Mouse (Mus musculus) MEL (cell line): ENCODE measurements around the gene Gm49661. TPM values are rescaled to one million over a fixed set of nuclear protein-coding genes. Genes with fewer than 3 reads are reported as not detected.

ENCODE experiments used
- DNase-seq: peaks from one replicate; pipeline ENCODE4 v3.0.0; 2011; ENCODE audit warnings: low read depth, low spot score
- H3K27ac ChIP-seq: 2 replicates; pipeline ENCODE4 v1.5.1; 2012; ENCODE audit warnings: low read depth, mild to moderate bottlenecking, control low read depth, low read length, moderate library complexity; ENCODE audit not compliant: control insufficient read depth
- H3K27me3 ChIP-seq, 2 experiments: fragments of 150-350 bp in 1 of 2; sonication (generic) in 1 of 2; 2 replicates each; pipeline ENCODE4 v1.6.1; 2012; ENCODE audit warnings: low read length in 2 of 2, mild to moderate bottlenecking in 2 of 2, improper control_type of control experiment in 1 of 2, moderate library complexity in 1 of 2; ENCODE audit not compliant: insufficient read depth in 2 of 2, control insufficient read depth in 1 of 2
- H3K36me3 ChIP-seq, 2 experiments: 2 replicates each; pipeline ENCODE4 v1.6.1; 2012 to 2014; ENCODE audit warnings: low read length in 2 of 2, improper control_type of control experiment in 1 of 2, inconsistent platforms in 1 of 2, mild to moderate bottlenecking in 1 of 2; ENCODE audit not compliant: insufficient read depth in 2 of 2, control insufficient read depth in 1 of 2
- H3K4me1 ChIP-seq, 2 experiments: fragments of 150-350 bp in 1 of 2; sonication (generic) in 1 of 2; 2 replicates each; pipeline ENCODE4 v1.6.1; 2012; ENCODE audit warnings: low read length in 2 of 2, improper control_type of control experiment in 1 of 2, mild to moderate bottlenecking in 1 of 2; ENCODE audit not compliant: insufficient read depth in 2 of 2, control insufficient read depth in 1 of 2
- H3K4me3 ChIP-seq, 2 experiments: fragments of 150-350 bp in 1 of 2; sonication (generic) in 1 of 2; 2 replicates each; pipeline ENCODE4 v1.5.1; 2012; ENCODE audit warnings: low read depth in 2 of 2, low read length in 2 of 2, mild to moderate bottlenecking in 2 of 2, moderate library complexity in 2 of 2, control low read depth in 1 of 2, improper control_type of control experiment in 1 of 2; ENCODE audit not compliant: control insufficient read depth in 1 of 2, insufficient read depth in 1 of 2
- H3K79me2 ChIP-seq: 2 replicates; pipeline ENCODE4 v1.6.1; 2012; ENCODE audit warnings: mild to moderate bottlenecking, low read length, moderate library complexity; ENCODE audit not compliant: control insufficient read depth, poor library complexity, insufficient read depth
- H3K9ac ChIP-seq: 2 replicates; pipeline ENCODE4 v1.6.1; 2012; ENCODE audit warnings: low read depth, mild to moderate bottlenecking, control low read depth, low read length, moderate library complexity; ENCODE audit not compliant: control insufficient read depth, poor library complexity, severe bottlenecking
- H3K9me3 ChIP-seq: fragments of 150-350 bp; sonication (generic); replicated peaks from 2 replicates; pipeline ENCODE4 v1.6.1; 2012; ENCODE audit warnings: mild to moderate bottlenecking, low read length, improper control_type of control experiment, moderate library complexity; ENCODE audit not compliant: insufficient read depth
- BHLHE40 ChIP-seq: IDR thresholded peaks from 2 replicates; pipeline ENCODE4 v1.6.1; 2012; ENCODE audit warnings: low read depth, mild to moderate bottlenecking, inconsistent platforms, low read length, improper control_type of control experiment, borderline replicate concordance
- CHD1 ChIP-seq: IDR thresholded peaks from 2 replicates; pipeline ENCODE4 v1.6.1; 2012; ENCODE audit warnings: low read depth, mild to moderate bottlenecking, inconsistent platforms, low read length, improper control_type of control experiment
- CHD2 ChIP-seq: IDR thresholded peaks from 2 replicates; pipeline ENCODE4 v1.6.1; 2011; ENCODE audit warnings: low read length, improper control_type of control experiment
- CTCF ChIP-seq, 3 experiments: IDR thresholded peaks in 2 of 3; conservative IDR thresholded peaks in 1 of 3; 2 replicates each; pipeline ENCODE4 v1.5.1; 2011 to 2012; ENCODE audit warnings: low read length in 3 of 3, low read depth in 2 of 3, mild to moderate bottlenecking in 2 of 3, improper control_type of control experiment in 1 of 3, inconsistent platforms in 1 of 3, mixed read lengths in 1 of 3, moderate library complexity in 1 of 3; ENCODE audit not compliant: control insufficient read depth in 1 of 3, insufficient read depth in 1 of 3, poor library complexity in 1 of 3, severe bottlenecking in 1 of 3
- ELF1 ChIP-seq: IDR thresholded peaks from 2 replicates; pipeline ENCODE4 v1.6.1; 2014; ENCODE audit warnings: low read depth, mild to moderate bottlenecking, inconsistent platforms, low read length, improper control_type of control experiment, moderate library complexity
- EP300 ChIP-seq, 2 experiments: IDR thresholded peaks; 2 replicates each; pipeline ENCODE4 v1.6.1; 2011; ENCODE audit warnings: improper control_type of control experiment in 2 of 2, low read length in 2 of 2, low read depth in 1 of 2, mild to moderate bottlenecking in 1 of 2
- ETS1 ChIP-seq: IDR thresholded peaks from 2 replicates; pipeline ENCODE4 v1.6.1; 2012; ENCODE audit warnings: low read depth, mild to moderate bottlenecking, inconsistent platforms, low read length, improper control_type of control experiment, moderate library complexity
- GABPA ChIP-seq: IDR thresholded peaks from 2 replicates; pipeline ENCODE4 v1.6.1; 2012; ENCODE audit warnings: low read depth, mild to moderate bottlenecking, inconsistent platforms, low read length, improper control_type of control experiment, moderate library complexity
- GATA1 ChIP-seq: IDR thresholded peaks from 2 replicates; pipeline ENCODE4 v1.6.1; 2011; ENCODE audit warnings: low read depth, low read length, improper control_type of control experiment
- HCFC1 ChIP-seq: IDR thresholded peaks from 2 replicates; pipeline ENCODE4 v1.6.1; 2012; ENCODE audit warnings: low read depth, mild to moderate bottlenecking, inconsistent platforms, low read length, improper control_type of control experiment, moderate library complexity
- JUND ChIP-seq: IDR thresholded peaks from 2 replicates; pipeline ENCODE4 v1.6.1; 2011; ENCODE audit warnings: low read depth, mild to moderate bottlenecking, improper control_type of control experiment, low read length
- KAT2A ChIP-seq: conservative IDR thresholded peaks from 2 replicates; pipeline ENCODE4 v1.6.1; 2012; ENCODE audit warnings: low read depth, low read length, improper control_type of control experiment, inconsistent platforms
- MAFK ChIP-seq: IDR thresholded peaks from 2 replicates; pipeline ENCODE4 v1.6.1; 2011; ENCODE audit warnings: low read depth, mild to moderate bottlenecking, low read length, improper control_type of control experiment, borderline replicate concordance
- MAX ChIP-seq: IDR thresholded peaks from 2 replicates; pipeline ENCODE4 v1.6.1; 2011; ENCODE audit warnings: low read length, improper control_type of control experiment
- MAZ ChIP-seq: IDR thresholded peaks from 2 replicates; pipeline ENCODE4 v1.6.1; 2012; ENCODE audit warnings: low read depth, mild to moderate bottlenecking, inconsistent platforms, low read length, improper control_type of control experiment
- MEF2A ChIP-seq: IDR thresholded peaks from 2 replicates; pipeline ENCODE4 v1.6.1; 2014; ENCODE audit warnings: low read depth, mild to moderate bottlenecking, inconsistent platforms, low read length, improper control_type of control experiment; ENCODE audit not compliant: poor library complexity, insufficient replicate concordance, severe bottlenecking; ENCODE audit errors: extremely low read depth
- MXI1 ChIP-seq: IDR thresholded peaks from 2 replicates; pipeline ENCODE4 v1.6.1; 2011; ENCODE audit warnings: mild to moderate bottlenecking, low read depth, low read length, improper control_type of control experiment
- MYC ChIP-seq: IDR thresholded peaks from 2 replicates; pipeline ENCODE4 v1.6.1; 2011; ENCODE audit warnings: low read depth, mild to moderate bottlenecking, low read length, improper control_type of control experiment, moderate library complexity
- NELFE ChIP-seq: IDR thresholded peaks from 2 replicates; pipeline ENCODE4 v1.6.1; 2011; ENCODE audit warnings: low read depth, low read length, improper control_type of control experiment
- NRF1 ChIP-seq: IDR thresholded peaks from 2 replicates; pipeline ENCODE4 v1.6.1; 2014; ENCODE audit warnings: low read depth, mild to moderate bottlenecking, inconsistent platforms, low read length, improper control_type of control experiment, moderate library complexity; ENCODE audit not compliant: poor library complexity, insufficient read depth, severe bottlenecking
- POLR2A ChIP-seq, 2 experiments: IDR thresholded peaks; 2 replicates each; pipeline ENCODE4 v1.6.1; 2011 to 2012; ENCODE audit warnings: low read length in 2 of 2, mild to moderate bottlenecking in 2 of 2, control low read depth in 1 of 2, improper control_type of control experiment in 1 of 2, low read depth in 1 of 2, moderate library complexity in 1 of 2; ENCODE audit not compliant: control insufficient read depth in 1 of 2, insufficient read depth in 1 of 2, poor library complexity in 1 of 2
- POLR2AphosphoS2 ChIP-seq: IDR thresholded peaks from 2 replicates; pipeline ENCODE4 v1.6.1; 2011; ENCODE audit warnings: low read length, improper control_type of control experiment
- POLR2AphosphoS5 ChIP-seq: IDR thresholded peaks from 2 replicates; pipeline ENCODE4 v1.6.1; 2012; ENCODE audit warnings: low read depth, borderline replicate concordance, mild to moderate bottlenecking, inconsistent platforms, low read length, moderate library complexity, mixed read lengths
- RAD21 ChIP-seq: IDR thresholded peaks from 2 replicates; pipeline ENCODE4 v1.6.1; 2011; ENCODE audit warnings: mild to moderate bottlenecking, low read depth, low read length, improper control_type of control experiment
- SIN3A ChIP-seq: IDR thresholded peaks from 2 replicates; pipeline ENCODE4 v1.6.1; 2012; ENCODE audit warnings: low read length, improper control_type of control experiment, inconsistent platforms
- SMC3 ChIP-seq: IDR thresholded peaks from 2 replicates; pipeline ENCODE4 v1.6.1; 2011; ENCODE audit warnings: low read depth, low read length, improper control_type of control experiment
- TAL1 ChIP-seq: IDR thresholded peaks from 2 replicates; pipeline ENCODE4 v1.6.1; 2012; ENCODE audit warnings: mild to moderate bottlenecking, inconsistent platforms, low read length, moderate library complexity, mixed read lengths
- TBP ChIP-seq: IDR thresholded peaks from 2 replicates; pipeline ENCODE4 v1.8.0; 2011; ENCODE audit warnings: low read depth, low read length, improper control_type of control experiment
- TCF12 ChIP-seq: IDR thresholded peaks from 2 replicates; pipeline ENCODE4 v1.6.1; 2014; ENCODE audit warnings: low read depth, mild to moderate bottlenecking, inconsistent platforms, low read length, improper control_type of control experiment, moderate library complexity
- UBTF ChIP-seq: IDR thresholded peaks from 2 replicates; pipeline ENCODE4 v1.6.1; 2012; ENCODE audit warnings: low read depth, mild to moderate bottlenecking, inconsistent platforms, low read length, improper control_type of control experiment, moderate library complexity, borderline replicate concordance; ENCODE audit not compliant: insufficient read depth
- USF1 ChIP-seq: IDR thresholded peaks from 2 replicates; pipeline ENCODE4 v1.6.1; 2014; ENCODE audit warnings: low read depth, mild to moderate bottlenecking, inconsistent platforms, low read length, improper control_type of control experiment, moderate library complexity
- USF2 ChIP-seq, 2 experiments: IDR thresholded peaks; 2 replicates each; pipeline ENCODE4 v1.6.1; 2011 to 2012; ENCODE audit warnings: improper control_type of control experiment in 2 of 2, low read length in 2 of 2, borderline replicate concordance in 1 of 2, inconsistent platforms in 1 of 2, low read depth in 1 of 2, mild to moderate bottlenecking in 1 of 2; ENCODE audit not compliant: insufficient read depth in 1 of 2
- ZC3H11A ChIP-seq: IDR thresholded peaks from 2 replicates; pipeline ENCODE4 v1.6.1; 2012; ENCODE audit warnings: low read depth, mild to moderate bottlenecking, inconsistent platforms, low read length, improper control_type of control experiment
- ZKSCAN1 ChIP-seq: IDR thresholded peaks from 2 replicates; pipeline ENCODE4 v1.6.1; 2012; ENCODE audit warnings: low read depth, mild to moderate bottlenecking, inconsistent platforms, low read length, improper control_type of control experiment, moderate library complexity
- ZNF384 ChIP-seq: IDR thresholded peaks from 2 replicates; pipeline ENCODE4 v1.6.1; 2012; ENCODE audit warnings: low read depth, mild to moderate bottlenecking, inconsistent platforms, low read length, improper control_type of control experiment
- polyA plus RNA-seq, 2 experiments: library from polyadenylated mRNA; stranded (reverse) in 1 of 2; unstranded in 1 of 2; fragments of >175 nt in 1 of 2; fragments of >200 nt in 1 of 2; gene quantifications; 2 replicates each; pipeline versions ENCODE4 v1.2.1 to v1.2.4; 2012; ENCODE audit warnings: low replicate concordance in 2 of 2, low read depth in 1 of 2; ENCODE audit not compliant: insufficient read length in 2 of 2, insufficient read depth in 1 of 2, missing spikeins in 1 of 2
- total RNA-seq: library from RNA; depleted of rRNA; stranded (reverse); fragments of 300-350 nt; gene quantifications from 2 replicates; pipeline ENCODE4 v1.2.3, GENCODE M21; 2012

The Gm49661 gene
- total and polyA plus RNA-seq, 3 experiments, result 4.7 TPM; not detected in 2

- Histone ChIP-seq H3K9me3 (no peaks in the 10 kb centered on the region), H3K4me3 (peak overlapping the region; percentile 52 to 64), H3K27me3 (no peaks in the 10 kb centered on the region), H3K79me2 (peaks cover 28% of the 10 kb centered on the region), H3K4me1 (peaks cover 11 to 55% of the 10 kb centered on the region in 2 experiments), H3K27ac (peak overlapping the region; percentile 99), H3K9ac (peak overlapping the region; percentile 83), H3K36me3 (peaks cover 0 to 42% of the 10 kb centered on the region in 2 experiments; a peak in 2 of 4 replicates)
- peak; percentile 91 for DNase-seq
- TF ChIP-seq CTCF (IDR thresholded peaks at IDR 0.05 in 2 of 3, conservative IDR thresholded peaks at IDR 0.05 in 1 of 3; ENCODE audit: control insufficient read depth in 1 of 3, insufficient read depth in 1 of 3, low read depth in 2 of 3, low read length in 3 of 3, poor library complexity in 1 of 3, severe bottlenecking in 1 of 3), result no peak
- TF ChIP-seq MAZ, result no peak
- no peak; the same call in 1 of the 2 replicates for TF ChIP-seq CHD1
- no peak for TF ChIP-seq ZKSCAN1
- peak; percentile 2; the same call in 1 of the 2 replicates for TF ChIP-seq ELF1
- TF ChIP-seq SIN3A, result peak; percentile 64
- no peak for TF ChIP-seq MEF2A
- TF ChIP-seq BHLHE40, result no peak
- TF ChIP-seq ETS1, result peak; percentile 78
- TF ChIP-seq USF1, result no peak
- TF ChIP-seq POLR2AphosphoS5, result no peak
- TF ChIP-seq GABPA, result no peak
- peak; percentile 83 for TF ChIP-seq MXI1
- TF ChIP-seq UBTF, result 0 out of 2 replicates have a peak, but pooled peaks have one; percentile 78
- no peak for TF ChIP-seq MAFK
- TF ChIP-seq EP300 (IDR thresholded peaks at IDR 0.05; ENCODE audit: low read depth in 1 of 2, low read length in 2 of 2), result peak; percentile 38 to 45; a peak in 3 of 4 replicates
- TF ChIP-seq NELFE, result peak; percentile 39; the same call in 1 of the 2 replicates
- TF ChIP-seq TBP, result peak; percentile 64
- TF ChIP-seq ZC3H11A, result no peak; the same call in 1 of the 2 replicates
- TF ChIP-seq ZNF384, result no peak
- TF ChIP-seq MYC, result peak; percentile 81; the same call in 1 of the 2 replicates
- TF ChIP-seq USF2 (IDR thresholded peaks at IDR 0.05; ENCODE audit: borderline replicate concordance in 1 of 2, insufficient read depth in 1 of 2, low read depth in 1 of 2, low read length in 2 of 2), result no peak
- TF ChIP-seq TAL1, result no peak
- TF ChIP-seq NRF1, result no peak
- peak; percentile 62 for TF ChIP-seq CHD2
- no peak for TF ChIP-seq GATA1
- TF ChIP-seq POLR2A (IDR thresholded peaks at IDR 0.05; ENCODE audit: control insufficient read depth in 1 of 2, insufficient read depth in 1 of 2, low read depth in 1 of 2, low read length in 2 of 2, poor library complexity in 1 of 2), result peak in 1 of 2 experiments; percentile 54; a peak in 2 of 4 replicates
- TF ChIP-seq POLR2AphosphoS2, result no peak
- TF ChIP-seq RAD21, result no peak
- TF ChIP-seq MAX, result peak; percentile 24; the same call in 1 of the 2 replicates
- TF ChIP-seq SMC3, result no peak
- no peak for TF ChIP-seq KAT2A
- TF ChIP-seq JUND, result no peak
- TF ChIP-seq TCF12, result peak; percentile 40; the same call in 1 of the 2 replicates
- peak; percentile 45; the same call in 1 of the 2 replicates for TF ChIP-seq HCFC1
Measured at GRCm38 (mm10) chr8:84980622-84981358, 11.6 kb upstream of the Gm49661 start.
